Mouse (Mus musculus) MEL (cell line): Measurements from ENCODE around the gene Dlgap1.

Source experiments
- CTCF ChIP-seq, 3 experiments: IDR thresholded peaks in 2 of 3; conservative IDR thresholded peaks in 1 of 3; 2 replicates each; pipeline ENCODE4 v1.5.1; 2011 to 2012; ENCODE audit warnings: low read length in 3 of 3, low read depth in 2 of 3, mild to moderate bottlenecking in 2 of 3, improper control_type of control experiment in 1 of 3, inconsistent platforms in 1 of 3, mixed read lengths in 1 of 3, moderate library complexity in 1 of 3; ENCODE audit not compliant: control insufficient read depth in 1 of 3, insufficient read depth in 1 of 3, poor library complexity in 1 of 3, severe bottlenecking in 1 of 3
- E2F4 ChIP-seq: IDR thresholded peaks from 2 replicates; pipeline ENCODE4 v1.6.1; 2011; ENCODE audit warnings: low read depth, low read length, improper control_type of control experiment, borderline replicate concordance
- ELF1 ChIP-seq: IDR thresholded peaks from 2 replicates; pipeline ENCODE4 v1.6.1; 2014; ENCODE audit warnings: low read depth, mild to moderate bottlenecking, inconsistent platforms, low read length, improper control_type of control experiment, moderate library complexity
- MAX ChIP-seq: IDR thresholded peaks from 2 replicates; pipeline ENCODE4 v1.6.1; 2011; ENCODE audit warnings: low read length, improper control_type of control experiment
- POLR2A ChIP-seq, 2 experiments: IDR thresholded peaks; 2 replicates each; pipeline ENCODE4 v1.6.1; 2011 to 2012; ENCODE audit warnings: low read length in 2 of 2, mild to moderate bottlenecking in 2 of 2, control low read depth in 1 of 2, improper control_type of control experiment in 1 of 2, low read depth in 1 of 2, moderate library complexity in 1 of 2; ENCODE audit not compliant: control insufficient read depth in 1 of 2, insufficient read depth in 1 of 2, poor library complexity in 1 of 2
- POLR2AphosphoS2 ChIP-seq: IDR thresholded peaks from 2 replicates; pipeline ENCODE4 v1.6.1; 2011; ENCODE audit warnings: low read length, improper control_type of control experiment
- ZKSCAN1 ChIP-seq: IDR thresholded peaks from 2 replicates; pipeline ENCODE4 v1.6.1; 2012; ENCODE audit warnings: low read depth, mild to moderate bottlenecking, inconsistent platforms, low read length, improper control_type of control experiment, moderate library complexity
- ZNF384 ChIP-seq: IDR thresholded peaks from 2 replicates; pipeline ENCODE4 v1.6.1; 2012; ENCODE audit warnings: low read depth, mild to moderate bottlenecking, inconsistent platforms, low read length, improper control_type of control experiment

DNA sequence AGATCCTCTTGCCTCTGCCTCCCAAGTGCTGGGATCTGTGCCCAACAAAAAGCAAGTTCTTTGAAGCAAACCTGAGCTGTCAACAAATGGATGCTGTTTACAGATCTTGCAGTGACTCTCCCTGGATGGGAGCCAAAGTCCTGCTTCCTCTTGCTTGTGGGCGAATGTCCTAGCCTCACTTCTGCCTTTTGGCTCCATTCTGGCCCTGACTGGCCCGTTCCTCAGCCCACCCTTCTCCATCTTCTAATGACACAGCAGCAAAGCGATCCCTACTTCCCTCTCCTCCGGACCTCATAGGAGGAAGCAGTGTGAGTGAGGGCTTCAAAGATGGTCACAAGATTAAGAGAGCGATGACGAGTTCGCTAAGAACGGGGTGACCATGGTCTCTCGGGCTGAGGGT, 863.7 kb downstream of the Dlgap1 start:
- TF ChIP-seq ZNF384 (no peak), E2F4 (no peak), ELF1 (no peak), ZKSCAN1 (no peak), CTCF (IDR thresholded peaks at IDR 0.05 in 2 of 3, conservative IDR thresholded peaks at IDR 0.05 in 1 of 3; ENCODE audit: control insufficient read depth in 1 of 3, insufficient read depth in 1 of 3, low read depth in 2 of 3, low read length in 3 of 3, poor library complexity in 1 of 3, severe bottlenecking in 1 of 3) (no peak), POLR2AphosphoS2 (no peak), POLR2A (IDR thresholded peaks at IDR 0.05; ENCODE audit: control insufficient read depth in 1 of 2, insufficient read depth in 1 of 2, low read depth in 1 of 2, low read length in 2 of 2, poor library complexity in 1 of 2) (no peak), MAX (no peak)
